Mouse (Mus musculus): Measurements from ENCODE around the gene Ptges. TPM values are rescaled to one million over a fixed set of nuclear protein-coding genes. Genes with fewer than 3 reads are reported as not detected.

Ptges gene
- total and polyA plus RNA-seq, 3 experiments = not detected

DNA sequence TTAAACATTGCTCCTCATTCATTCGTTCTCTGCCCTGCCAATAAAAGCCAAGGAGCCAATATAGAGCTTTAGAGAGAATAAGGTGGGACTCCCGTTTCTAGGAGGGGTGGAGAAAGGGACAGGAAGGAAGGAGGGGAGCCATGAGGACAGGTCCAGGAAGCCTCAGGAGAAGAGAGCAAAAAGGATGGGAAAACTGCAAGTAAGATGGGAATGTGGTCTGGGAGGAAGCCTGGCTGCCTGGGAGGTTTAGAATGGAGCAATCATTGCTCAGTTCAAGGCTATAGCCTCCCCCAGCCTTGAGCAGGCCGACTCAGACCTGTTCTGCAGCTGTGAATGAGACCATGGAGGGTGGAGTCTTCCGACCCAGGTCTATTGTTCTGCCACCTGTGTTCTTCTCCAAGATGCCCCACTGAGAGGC, 8.9 kb upstream of the Ptges start:
- no peak for TF ChIP-seq NRF1 (IDR thresholded peaks at IDR 0.05; ENCODE audit: insufficient read depth, low read depth, low read length, poor library complexity, severe bottlenecking)
- TF ChIP-seq POLR2A (IDR thresholded peaks at IDR 0.05; ENCODE audit: control insufficient read depth in 1 of 2, insufficient read depth in 1 of 2, low read depth in 1 of 2, low read length in 2 of 2, poor library complexity in 1 of 2) = no peak
- TF ChIP-seq MAX (IDR thresholded peaks at IDR 0.05; ENCODE audit: low read length) = no peak
- no peak for TF ChIP-seq ZMIZ1 (IDR thresholded peaks at IDR 0.05; ENCODE audit: low read depth, low read length)
- TF ChIP-seq GATA1 (IDR thresholded peaks at IDR 0.05; ENCODE audit: low read depth, low read length) = no peak
- TF ChIP-seq MEF2A (IDR thresholded peaks at IDR 0.05; ENCODE audit: extremely low read depth, insufficient replicate concordance, low read depth, low read length, poor library complexity, severe bottlenecking) = no peak
- TF ChIP-seq TCF12 (IDR thresholded peaks at IDR 0.05; ENCODE audit: low read depth, low read length) = no peak
- TF ChIP-seq SIN3A (IDR thresholded peaks at IDR 0.05; ENCODE audit: low read length) = no peak
- no peak for TF ChIP-seq ZC3H11A (IDR thresholded peaks at IDR 0.05; ENCODE audit: low read depth, low read length)
- no peak for TF ChIP-seq KAT2A (conservative IDR thresholded peaks at IDR 0.05; ENCODE audit: low read depth, low read length)
- no peak for TF ChIP-seq MXI1 (IDR thresholded peaks at IDR 0.05; ENCODE audit: low read depth, low read length)
- no peak for TF ChIP-seq TBP (IDR thresholded peaks at IDR 0.05; ENCODE audit: low read depth, low read length)
- peak; percentile 54 for DNase-seq (ENCODE audit: low read depth, low spot score)

DNA sequence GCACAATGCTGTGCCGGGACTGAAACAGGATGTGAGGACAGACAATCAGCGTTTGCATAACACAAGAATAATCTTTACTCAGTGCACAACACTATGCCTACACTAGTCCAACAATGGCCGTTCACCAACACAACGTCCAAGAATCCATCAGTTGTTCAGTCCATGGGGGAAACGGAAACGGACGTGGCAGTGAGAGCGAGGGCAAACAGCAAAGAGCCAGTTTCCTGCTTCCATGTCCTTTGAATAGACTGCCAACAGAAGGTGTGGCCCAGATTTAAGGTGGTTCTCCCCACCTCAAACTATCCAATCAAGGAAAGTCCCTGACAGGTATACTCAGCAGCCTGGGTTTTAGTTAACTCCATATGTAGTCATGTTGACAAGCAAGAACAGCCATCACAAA, 8.1 kb upstream of the Ptges start:
- H3K27ac ChIP-seq (ENCODE audit: control insufficient read depth, low read depth, low read length) = no peak overlapping the region
- no peak overlapping the region for H3K9ac ChIP-seq (ENCODE audit: control insufficient read depth, low read depth, low read length, poor library complexity, severe bottlenecking)
- no peak for TF ChIP-seq ZKSCAN1 (IDR thresholded peaks at IDR 0.05; ENCODE audit: low read depth, low read length)
- TF ChIP-seq BHLHE40 (IDR thresholded peaks at IDR 0.05; ENCODE audit: borderline replicate concordance, low read depth, low read length) = no peak
- TF ChIP-seq MXI1 (IDR thresholded peaks at IDR 0.05; ENCODE audit: low read depth, low read length) = no peak
- TF ChIP-seq CHD2 (IDR thresholded peaks at IDR 0.05; ENCODE audit: low read length) = no peak
- TF ChIP-seq MYB (IDR thresholded peaks at IDR 0.05; ENCODE audit: low read depth, low read length) = no peak
- TF ChIP-seq SMC3 (IDR thresholded peaks at IDR 0.05; ENCODE audit: low read depth, low read length) = no peak
- TF ChIP-seq MAZ (IDR thresholded peaks at IDR 0.05; ENCODE audit: low read depth, low read length) = no peak
- no peak for TF ChIP-seq TAL1 (IDR thresholded peaks at IDR 0.05; ENCODE audit: low read length)
- no peak for TF ChIP-seq GATA1 (IDR thresholded peaks at IDR 0.05; ENCODE audit: low read depth, low read length)
- no peak for TF ChIP-seq MEF2A (IDR thresholded peaks at IDR 0.05; ENCODE audit: extremely low read depth, insufficient replicate concordance, low read depth, low read length, poor library complexity, severe bottlenecking)
- TF ChIP-seq UBTF (IDR thresholded peaks at IDR 0.05; ENCODE audit: borderline replicate concordance, insufficient read depth, low read depth, low read length) = no peak
- TF ChIP-seq JUND (IDR thresholded peaks at IDR 0.05; ENCODE audit: low read depth, low read length) = no peak
- no peak for TF ChIP-seq ZC3H11A (IDR thresholded peaks at IDR 0.05; ENCODE audit: low read depth, low read length)
- no peak for TF ChIP-seq CTCF (IDR thresholded peaks at IDR 0.05 in 2 of 3, conservative IDR thresholded peaks at IDR 0.05 in 1 of 3; ENCODE audit: control insufficient read depth in 1 of 3, insufficient read depth in 1 of 3, low read depth in 2 of 3, low read length in 3 of 3, poor library complexity in 1 of 3, severe bottlenecking in 1 of 3)
- TF ChIP-seq USF1 (IDR thresholded peaks at IDR 0.05; ENCODE audit: low read depth, low read length) = no peak
- no peaks in the 10 kb centered on the region for H3K27me3 ChIP-seq (ENCODE audit: control insufficient read depth in 1 of 2, insufficient read depth in 2 of 2, low read length in 2 of 2)
- H3K79me2 ChIP-seq (ENCODE audit: control insufficient read depth, insufficient read depth, low read length, poor library complexity) = no peaks in the 10 kb centered on the region; the same call in 1 of the 2 replicates
- peaks cover 0 to 7% of the 10 kb centered on the region in 2 experiments; a peak in 1 of 4 replicates for H3K36me3 ChIP-seq (ENCODE audit: control insufficient read depth in 1 of 2, insufficient read depth in 2 of 2, low read length in 2 of 2)
- H3K4me1 ChIP-seq (ENCODE audit: control insufficient read depth in 1 of 2, insufficient read depth in 2 of 2, low read length in 2 of 2) = peaks cover 0 to 4% of the 10 kb centered on the region in 2 experiments; a peak in 2 of 4 replicates
- DNase-seq (ENCODE audit: low read depth, low spot score) = no peak
- no peaks in the 10 kb centered on the region for H3K9me3 ChIP-seq (replicated peaks; ENCODE audit: insufficient read depth, low read length)
- H3K4me3 ChIP-seq (ENCODE audit: control insufficient read depth in 1 of 2, insufficient read depth in 1 of 2, low read depth in 2 of 2, low read length in 2 of 2) = no peak overlapping the region

More for the DNA sequence above, 8.9 kb upstream of the Ptges start:
- Histone ChIP-seq H3K4me1 (ENCODE audit: control insufficient read depth in 1 of 2, insufficient read depth in 2 of 2, low read length in 2 of 2) (peaks cover 0 to 4% of the 10 kb centered on the region in 2 experiments; a peak in 2 of 4 replicates), H3K36me3 (ENCODE audit: control insufficient read depth in 1 of 2, insufficient read depth in 2 of 2, low read length in 2 of 2) (peaks cover 0 to 7% of the 10 kb centered on the region in 2 experiments; a peak in 1 of 4 replicates), H3K27me3 (ENCODE audit: control insufficient read depth in 1 of 2, insufficient read depth in 2 of 2, low read length in 2 of 2) (no peaks in the 10 kb centered on the region), H3K9ac (ENCODE audit: control insufficient read depth, low read depth, low read length, poor library complexity, severe bottlenecking) (no peak overlapping the region), H3K9me3 (replicated peaks; ENCODE audit: insufficient read depth, low read length) (no peaks in the 10 kb centered on the region), H3K79me2 (ENCODE audit: control insufficient read depth, insufficient read depth, low read length, poor library complexity) (no peaks in the 10 kb centered on the region; the same call in 1 of the 2 replicates), H3K4me3 (ENCODE audit: control insufficient read depth in 1 of 2, insufficient read depth in 1 of 2, low read depth in 2 of 2, low read length in 2 of 2) (peak overlapping the region in 1 of 2 experiments; percentile 25; a peak in 1 of 4 replicates), H3K27ac (ENCODE audit: control insufficient read depth, low read depth, low read length) (no peak overlapping the region)
